Mouse (Mus musculus) stomach, postnatal 0 days (tissue): ENCODE measurements around the gene Itga6.

Source experiments
- CTCF ChIP-seq: IDR thresholded peaks from 2 replicates; pipeline ENCODE4 v1.5.1; 2016; ENCODE audit warnings: antibody characterized with exemption, low read depth, mild to moderate bottlenecking, moderate library complexity
- EP300 ChIP-seq: optimal IDR thresholded peaks from 2 replicates; pipeline ENCODE3; 2016; ENCODE audit warnings: antibody characterized with exemption

GRCm38 (mm10) chr2:71891536-71891935 lies 146.1 kb downstream of the Itga6 start:
- no peak for TF ChIP-seq CTCF
- TF ChIP-seq EP300 = no peak
